Mouse (Mus musculus) gastrocnemius, adult 8-10 months (tissue): ENCODE results near the gene Gne. TPM values are rescaled to one million over a fixed set of nuclear protein-coding genes. Genes with fewer than 3 reads are reported as not detected.

ENCODE experiments used
- DNase-seq, 2 experiments: peaks; one replicate each; pipeline ENCODE4 v3.0.0; 2022; ENCODE audit warnings: low spot score in 2 of 2
- total RNA-seq, 4 experiments: library from RNA; stranded (reverse); gene quantifications; 2 replicates each; pipeline ENCODE4 v1.2.4; 2022

Gne gene
- total RNA-seq, 4 experiments from 2014 or later: 10.4 to 15.0 (median 11.0) TPM

DNA sequence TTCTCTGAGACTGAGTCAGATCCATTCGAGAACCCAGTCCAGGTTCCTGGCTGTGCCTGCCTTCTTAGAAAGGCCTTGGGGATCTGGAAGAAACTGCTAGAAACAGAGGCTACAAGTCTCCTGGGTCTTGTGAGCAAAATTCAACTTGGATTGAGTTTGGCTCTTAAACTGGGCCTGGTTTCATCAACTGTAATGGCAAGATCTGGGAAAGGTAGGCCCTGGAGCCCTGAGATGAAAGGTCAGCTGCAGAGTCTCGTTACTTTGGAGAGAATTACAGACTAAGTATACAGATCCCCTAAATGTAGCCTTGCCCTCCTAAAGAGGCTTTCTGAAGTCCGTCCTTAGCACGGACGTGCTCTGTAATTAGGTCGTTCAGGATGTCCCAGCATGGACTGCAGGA, 58.4 kb downstream of the Gne start:
- DNase-seq: no peak

DNA sequence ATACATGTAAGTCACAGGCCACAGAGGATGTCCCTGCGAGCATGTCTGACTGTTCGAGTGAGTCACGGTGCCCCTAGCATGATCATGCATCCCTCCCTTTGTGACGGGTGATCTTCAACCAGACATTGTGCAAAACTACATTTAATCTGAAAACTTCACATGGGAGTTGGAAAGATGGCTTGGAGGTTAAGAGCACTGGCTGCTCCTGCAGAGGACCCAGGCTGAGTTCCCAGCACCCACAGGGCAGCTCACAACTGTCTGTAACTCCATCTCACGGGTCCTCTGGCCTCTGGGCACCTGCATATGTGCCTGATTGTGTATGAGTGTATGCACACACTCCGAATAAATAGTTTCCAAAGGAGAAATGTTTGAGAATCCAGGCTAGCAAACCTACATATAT, 59.7 kb downstream of the Gne start:
- no peak for DNase-seq

DNA sequence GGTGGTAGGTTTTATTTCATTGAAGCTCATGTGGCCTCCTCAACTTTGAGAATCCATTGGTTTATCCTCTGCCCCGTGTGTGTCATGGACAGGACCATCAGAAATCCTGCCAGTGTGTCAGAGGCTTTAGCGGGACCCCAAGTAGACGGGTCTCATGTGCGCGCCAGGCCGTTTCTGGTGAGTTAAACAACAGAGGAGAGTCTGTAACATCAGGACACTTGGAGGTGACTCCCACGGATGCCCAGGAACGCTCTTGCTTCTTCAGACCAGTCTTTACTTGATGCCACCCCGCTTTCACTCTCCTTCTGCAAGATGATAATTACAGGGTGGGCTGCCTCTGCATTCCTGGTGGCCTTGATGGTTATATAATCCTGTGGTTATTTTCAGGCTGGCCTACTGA, 60.3 kb downstream of the Gne start:
- DNase-seq: no peak

DNA sequence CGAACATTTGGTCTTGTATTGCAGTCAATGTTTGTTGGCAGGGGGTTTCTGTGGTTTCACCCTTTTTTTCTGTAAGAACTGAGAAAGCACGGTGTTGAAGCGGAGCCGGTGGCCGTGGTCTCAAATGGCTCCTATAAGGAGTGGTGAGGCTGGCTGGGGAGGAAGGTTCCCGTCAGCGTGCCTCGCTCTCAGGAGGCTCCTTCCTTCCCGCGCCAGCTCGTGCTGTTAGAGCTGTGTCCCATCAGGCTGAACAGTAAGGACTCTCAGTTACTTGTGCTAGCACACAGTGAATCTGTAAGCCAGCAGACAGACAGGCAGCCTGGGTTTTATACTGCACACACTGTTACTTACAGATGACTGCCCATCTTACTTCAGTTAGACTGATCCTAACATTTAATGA, 61.2 kb downstream of the Gne start:
- DNase-seq: no peak

DNA sequence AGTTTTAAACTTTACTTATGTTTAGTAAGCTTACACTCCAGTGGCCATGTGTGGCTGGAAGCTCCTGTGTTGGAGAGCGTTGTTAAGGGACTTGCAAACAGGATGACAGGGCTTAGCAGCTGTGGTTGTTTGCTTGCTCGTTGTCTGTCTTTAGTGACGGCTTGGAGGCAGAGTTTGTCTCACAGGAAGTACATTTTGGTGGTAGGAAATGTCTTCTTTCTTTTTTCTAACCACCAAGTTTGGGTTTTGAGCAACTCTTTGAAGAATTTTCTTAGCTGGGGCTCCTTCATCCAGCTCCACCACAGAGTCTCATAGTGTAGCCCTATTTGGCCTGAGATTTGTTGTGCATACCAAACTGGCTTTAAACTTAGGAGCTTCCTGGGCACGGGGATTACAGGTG, 61.7 kb downstream of the Gne start:
- no peak for DNase-seq

DNA sequence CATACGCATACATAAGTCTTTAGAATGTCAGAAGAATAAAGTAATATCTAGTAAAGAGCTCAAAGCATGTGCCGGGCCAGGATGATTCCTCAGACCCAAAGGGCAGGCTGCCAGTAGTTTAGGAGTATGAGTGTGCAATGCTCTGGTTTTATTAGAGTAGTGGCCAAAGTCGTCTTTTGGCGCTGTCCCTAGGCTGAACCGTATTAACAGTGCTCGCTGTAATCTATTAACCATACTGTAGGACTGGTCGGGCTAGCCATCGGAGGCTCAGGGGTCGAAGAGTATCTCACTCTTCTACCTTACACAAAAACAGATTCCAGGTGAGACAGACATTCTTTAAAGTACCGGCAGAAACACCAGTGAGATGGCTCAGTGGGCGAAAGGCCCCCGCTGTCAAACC, 67.2 kb downstream of the Gne start:
- no peak for DNase-seq

DNA sequence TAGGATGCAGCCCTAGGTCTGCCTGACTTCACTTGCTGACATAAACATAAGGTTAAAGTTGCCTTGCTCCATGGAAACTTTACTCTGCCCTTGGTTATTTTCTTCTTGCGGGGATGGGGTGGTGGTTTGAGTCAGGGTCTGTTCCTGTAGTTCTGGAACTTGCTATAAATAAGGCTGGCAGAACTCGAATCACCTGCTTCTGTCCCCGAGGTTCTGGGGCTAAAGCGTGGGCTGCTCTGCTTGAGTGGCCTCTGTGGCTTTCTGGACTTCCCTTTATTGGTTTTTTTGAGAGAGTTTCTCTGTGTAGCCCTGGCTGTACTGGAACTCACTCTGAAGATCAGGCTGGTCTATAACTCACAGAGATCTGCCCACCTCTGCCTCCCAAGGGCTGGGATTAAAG, 67.9 kb downstream of the Gne start:
- no peak for DNase-seq

DNA sequence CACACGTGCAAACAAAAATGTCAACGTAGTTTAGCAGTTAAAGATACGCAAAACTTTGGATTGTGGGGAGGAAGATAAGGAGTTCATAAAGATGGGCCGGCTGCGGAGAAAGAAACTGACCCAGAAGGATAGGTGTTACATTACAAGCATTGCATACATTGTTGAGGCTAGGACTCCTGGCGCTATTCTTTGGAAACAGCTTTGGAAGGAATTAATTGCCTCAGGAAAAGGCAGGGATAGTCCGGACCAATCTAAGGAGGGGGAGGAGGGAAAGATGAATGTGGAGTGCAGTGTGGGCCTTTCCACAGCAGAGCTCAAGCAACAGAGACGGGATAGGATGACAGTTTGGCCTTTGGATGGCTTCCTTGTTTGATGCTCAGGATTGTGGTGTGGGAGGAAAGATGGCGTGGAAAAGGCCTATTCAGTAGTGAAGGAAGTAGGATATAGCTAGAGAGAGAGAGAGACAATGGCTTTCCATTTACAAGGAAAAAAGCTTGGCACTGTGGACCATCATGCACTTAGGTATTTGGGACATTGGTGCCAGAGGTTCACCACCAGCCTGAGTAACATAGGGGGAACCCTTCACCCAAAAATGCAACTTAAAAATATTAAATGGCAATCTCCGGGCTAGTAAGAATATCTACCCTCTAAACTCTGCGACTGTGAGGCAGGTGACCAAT, 70.4 kb downstream of the Gne start:
- DNase-seq: no peak

DNA sequence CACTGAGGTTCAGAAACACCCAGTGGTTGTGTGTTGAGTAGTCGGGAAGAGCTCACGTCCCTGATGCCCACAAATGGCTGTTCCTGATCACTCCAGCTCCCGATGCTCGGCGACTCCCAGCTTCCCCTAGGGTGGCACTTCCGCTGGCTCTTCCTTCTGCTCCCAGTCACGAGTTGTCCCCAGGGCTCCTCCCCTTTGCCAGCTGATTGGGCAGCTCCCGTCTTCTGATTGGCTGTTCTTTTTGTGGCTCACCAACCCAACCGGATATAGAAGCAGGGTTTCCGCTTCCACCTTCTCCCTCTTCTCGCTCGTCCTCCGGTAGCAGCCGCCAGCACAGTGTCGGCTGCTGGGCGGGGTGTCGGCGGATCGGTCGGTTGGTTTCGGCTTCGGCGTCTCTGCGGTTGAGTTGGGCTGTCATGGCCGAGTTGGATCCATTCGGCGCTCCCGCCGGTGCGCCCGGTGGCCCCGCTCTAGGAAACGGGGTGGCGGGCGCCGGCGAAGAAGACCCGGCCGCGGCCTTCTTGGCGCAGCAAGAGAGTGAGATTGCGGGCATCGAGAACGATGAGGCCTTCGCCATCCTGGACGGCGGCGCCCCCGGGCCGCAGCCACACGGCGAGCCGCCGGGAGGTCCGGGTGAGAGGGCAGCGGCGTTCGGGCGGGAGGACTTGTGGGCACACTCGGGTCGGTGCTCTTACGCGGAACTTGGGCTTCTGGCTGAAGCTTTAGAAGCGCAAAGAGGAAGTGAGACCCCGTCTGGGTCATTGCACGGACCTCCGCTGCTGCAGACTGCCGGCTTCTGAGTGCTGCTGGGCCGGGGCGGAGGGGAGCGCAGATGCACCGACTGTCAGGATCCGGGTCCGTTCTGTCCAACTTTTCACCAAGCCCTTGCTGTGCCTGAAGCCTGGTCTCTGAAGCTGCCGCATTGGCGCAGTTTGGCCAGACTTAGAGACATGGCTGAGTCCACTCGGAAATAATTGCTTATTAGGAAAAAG, 71.3 kb downstream of the Gne start:
- peak; percentile 88 to 91 for DNase-seq

DNA sequence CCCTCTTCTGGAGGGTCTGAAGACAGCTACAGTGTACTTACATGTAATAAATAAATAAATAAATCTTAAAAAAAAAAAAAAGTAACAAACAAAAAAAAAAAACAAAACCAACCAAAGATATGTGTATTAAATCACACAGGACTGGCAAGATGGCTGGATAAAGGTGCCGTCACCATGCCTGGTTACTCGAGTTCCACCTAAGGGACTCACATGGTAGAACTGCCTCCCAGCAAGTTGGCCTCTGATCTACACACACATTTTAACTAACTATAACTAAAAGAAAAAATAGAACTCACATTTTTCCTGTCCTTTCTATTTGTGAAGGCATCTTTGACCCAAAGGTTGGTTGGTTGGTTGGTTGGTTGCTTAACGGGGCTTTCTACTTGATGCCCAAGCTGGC, 72.2 kb downstream of the Gne start:
- no peak for DNase-seq

DNA sequence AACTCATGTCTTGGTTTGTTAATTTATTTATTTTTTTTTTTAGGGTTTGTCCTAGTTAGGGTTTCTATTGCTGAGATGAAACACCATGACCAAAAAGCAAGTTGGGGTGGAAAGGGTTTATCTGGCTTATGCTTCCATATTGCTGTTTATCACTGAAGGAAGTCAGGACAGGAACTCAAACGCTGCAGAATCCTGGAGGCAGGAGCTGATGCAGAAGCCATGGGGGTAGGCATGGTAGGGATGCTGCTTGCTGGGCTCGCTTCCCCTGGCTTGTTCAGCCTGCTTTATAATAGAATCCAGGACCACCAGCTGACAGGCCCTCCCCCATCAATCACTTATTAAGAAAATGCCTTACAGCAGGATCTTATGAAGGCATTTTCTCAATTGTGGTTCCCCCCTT, 73.1 kb downstream of the Gne start:
- no peak for DNase-seq

DNA sequence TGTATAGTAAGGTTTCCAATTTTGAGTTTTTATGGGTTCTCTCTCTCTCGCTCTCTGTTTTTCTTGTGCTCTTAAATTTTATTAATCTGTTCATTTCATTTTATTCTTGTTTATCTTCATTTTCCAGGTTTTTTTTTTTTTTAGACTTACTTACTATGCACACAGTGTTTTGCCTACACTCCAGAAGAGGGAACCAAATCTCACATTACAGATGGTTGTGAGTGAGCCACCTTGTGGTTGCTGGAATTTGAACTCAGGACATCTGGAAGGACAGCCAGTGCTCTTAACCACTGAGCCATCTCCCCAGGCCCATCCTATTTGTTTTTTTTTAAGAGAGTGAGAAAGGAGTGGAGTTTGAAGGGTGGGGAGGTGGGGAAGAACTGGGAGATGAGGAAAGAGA, 73.8 kb downstream of the Gne start:
- no peak for DNase-seq

DNA sequence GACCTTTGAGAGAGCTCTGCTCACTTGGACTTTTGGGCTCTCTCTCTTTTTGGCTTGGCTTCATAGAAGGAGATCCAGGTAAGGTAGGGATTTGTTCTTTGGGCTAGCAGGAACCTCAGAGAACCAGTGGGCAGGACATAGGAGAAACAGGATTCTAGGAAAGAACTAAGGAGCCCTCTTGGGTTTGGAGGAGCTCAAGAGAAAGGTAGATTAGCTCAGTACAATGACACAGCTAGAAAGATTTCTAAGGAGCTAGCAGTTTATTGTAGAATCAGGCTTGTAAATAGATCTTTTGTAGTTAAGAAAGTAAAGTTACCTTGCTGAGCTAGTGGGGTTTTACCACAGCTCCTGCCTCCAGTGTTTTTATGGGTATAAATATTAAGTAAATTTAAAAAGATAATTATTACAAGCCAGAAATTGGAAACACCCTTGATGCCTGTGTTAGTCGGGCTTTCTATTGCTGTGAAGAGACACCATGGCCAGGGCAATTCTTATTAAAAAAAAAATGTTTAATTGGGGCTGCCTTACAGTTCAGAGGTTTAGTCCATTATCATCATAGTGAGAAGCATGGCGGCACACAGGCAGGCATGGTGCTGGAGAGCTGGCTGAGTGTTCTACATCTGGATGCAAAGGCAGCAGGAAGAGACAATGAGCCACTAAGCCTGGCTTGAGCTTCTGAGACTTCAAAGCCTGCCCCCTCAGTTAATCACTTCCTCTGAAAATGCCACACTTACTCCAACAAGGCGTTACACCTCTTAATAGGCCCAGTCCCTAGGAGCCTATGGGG, 79.2 kb downstream of the Gne start:
- no peak for DNase-seq

DNA sequence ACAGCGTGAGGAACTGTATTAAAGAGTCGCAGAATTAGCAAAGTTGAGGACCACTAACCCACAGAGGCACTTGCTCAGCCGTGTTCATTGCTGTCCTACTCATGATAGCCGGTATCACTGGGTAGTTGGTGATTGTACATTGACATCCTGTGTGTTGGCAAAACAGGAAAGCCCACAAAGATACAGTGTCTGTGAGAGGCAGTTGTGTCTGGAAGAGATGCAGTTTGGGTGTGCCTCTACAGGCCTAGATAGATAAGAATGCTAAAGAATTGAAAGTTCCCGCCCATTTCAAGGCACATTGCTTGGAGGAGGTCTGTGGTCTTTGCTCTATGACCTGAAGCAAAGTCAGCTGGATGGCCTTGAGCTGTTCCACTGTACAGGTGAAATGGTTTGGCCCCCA, 79.9 kb downstream of the Gne start, which contains the start of gene Clta:
Gene Clta (plus strand): TSS at position 327 of the 400 bp plus-strand sequence.
- no peak for DNase-seq

DNA sequence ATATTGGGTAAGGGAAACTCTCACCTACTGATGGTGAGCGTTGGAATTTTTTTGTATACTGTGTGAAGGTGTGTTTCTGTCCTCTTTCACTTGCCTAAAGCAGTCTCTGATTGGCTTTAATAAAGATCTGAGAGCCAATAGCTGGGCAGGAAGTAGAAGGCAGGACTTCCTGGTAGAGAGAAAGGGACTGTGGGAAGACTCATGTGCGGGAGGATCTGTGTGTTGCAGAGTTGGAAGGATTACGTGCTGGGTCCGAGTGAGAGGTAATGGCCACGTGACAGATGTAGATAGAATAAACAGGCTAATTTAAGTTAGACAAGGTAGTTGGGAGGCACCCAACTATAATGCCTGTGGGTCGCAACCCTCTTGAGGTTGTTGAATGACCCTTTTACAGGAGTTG, 80.4 kb downstream of the Gne start:
- DNase-seq: no peak

DNA sequence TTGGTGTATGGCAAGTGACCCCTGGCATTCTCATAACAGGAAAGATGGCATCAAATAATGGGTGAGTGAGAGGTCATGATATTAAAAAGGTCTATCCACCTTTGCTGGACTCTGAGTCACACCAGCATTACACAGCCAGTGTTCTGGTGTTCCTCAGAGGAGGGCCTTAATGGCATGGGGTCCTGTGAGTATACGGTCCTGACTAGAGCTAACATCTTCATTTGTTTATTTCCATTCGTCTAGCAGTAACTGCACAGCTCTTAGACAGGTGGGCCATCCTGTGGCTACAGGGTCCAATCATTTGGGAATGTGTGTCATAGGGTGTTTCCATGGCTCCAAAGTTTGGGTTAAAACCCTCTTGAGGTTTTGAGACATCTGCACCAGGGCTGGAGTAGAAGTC, 89.6 kb downstream of the Gne start:
- no peak for DNase-seq

DNA sequence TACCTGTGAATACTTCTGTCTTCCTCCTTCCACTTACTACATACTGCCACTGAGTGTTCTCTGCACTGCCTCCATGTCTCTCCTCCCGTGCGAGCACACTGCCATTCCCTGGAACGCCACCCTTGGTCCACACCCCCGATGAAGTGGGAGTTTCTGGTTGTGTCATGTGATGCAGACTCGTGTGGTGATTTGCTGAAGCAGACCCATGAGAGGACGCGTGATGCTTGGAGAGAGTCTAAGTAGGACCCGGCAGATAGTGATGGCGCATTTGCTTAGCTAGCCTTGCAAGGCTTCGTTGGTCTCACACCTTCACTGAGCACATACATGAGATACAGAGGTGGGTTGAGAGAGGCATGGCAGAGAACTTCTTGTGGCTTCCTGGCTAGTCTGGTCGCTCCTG, 90.9 kb downstream of the Gne start:
- no peak for DNase-seq

DNA sequence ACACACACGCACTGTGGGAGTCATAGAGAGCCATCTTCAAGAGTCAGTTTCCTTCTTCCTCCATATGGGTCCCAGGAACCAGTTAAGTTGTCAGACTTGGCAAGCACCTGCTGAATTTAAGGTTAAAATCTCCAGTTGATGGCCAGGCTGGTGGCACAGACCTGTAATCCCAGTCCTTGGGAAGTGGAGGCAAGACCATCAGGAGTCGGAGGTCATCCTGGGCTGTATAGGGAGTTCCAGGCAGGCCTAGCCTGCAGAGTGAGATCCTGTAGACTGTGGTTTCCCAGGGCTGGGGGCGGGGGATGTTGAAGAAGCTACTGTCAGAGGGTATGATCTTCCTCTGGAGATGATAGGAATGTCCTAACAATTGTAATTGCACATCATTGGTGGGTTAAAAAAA, 95.0 kb downstream of the Gne start:
- DNase-seq: no peak

DNA sequence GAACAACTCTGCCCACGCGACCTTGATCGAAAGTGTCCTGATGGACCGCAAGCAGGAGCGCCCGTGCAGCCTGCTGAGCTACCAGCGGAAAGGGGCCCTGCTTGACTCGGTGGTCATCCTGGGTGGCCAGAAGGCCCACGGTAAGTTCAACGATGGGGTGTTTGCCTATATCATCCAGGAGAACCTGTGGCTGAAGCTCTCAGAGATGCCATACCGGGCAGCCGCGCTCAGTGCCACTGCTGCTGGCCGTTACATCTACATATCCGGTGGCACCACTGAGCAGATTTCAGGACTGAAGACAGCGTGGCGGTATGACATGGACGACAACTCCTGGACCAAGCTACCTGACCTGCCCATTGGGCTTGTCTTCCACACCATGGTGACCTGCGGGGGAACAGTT, 99.7 kb downstream of the Gne start:
- DNase-seq: no peak
